Mouse (Mus musculus) ovary, postnatal 10 days (tissue): ENCODE results near the gene Gm10803.
"Not testable (repeated sequence)": the region's sequence is repeated elsewhere in the genome, so short reads cannot be mapped to it uniquely, and the experiment has no call there.

Experiments used
- DNase-seq: peaks from one replicate; pipeline ENCODE4 v3.0.0; 2022; ENCODE audit warnings: low spot score

The Gm10803 gene

GRCm38 (mm10) chr2:93560268-93560667 is at the start of gene Gm10803:
Gm10803 (plus strand) TSS chr2:93560568.
- not testable (repeated sequence) for DNase-seq

DNA sequence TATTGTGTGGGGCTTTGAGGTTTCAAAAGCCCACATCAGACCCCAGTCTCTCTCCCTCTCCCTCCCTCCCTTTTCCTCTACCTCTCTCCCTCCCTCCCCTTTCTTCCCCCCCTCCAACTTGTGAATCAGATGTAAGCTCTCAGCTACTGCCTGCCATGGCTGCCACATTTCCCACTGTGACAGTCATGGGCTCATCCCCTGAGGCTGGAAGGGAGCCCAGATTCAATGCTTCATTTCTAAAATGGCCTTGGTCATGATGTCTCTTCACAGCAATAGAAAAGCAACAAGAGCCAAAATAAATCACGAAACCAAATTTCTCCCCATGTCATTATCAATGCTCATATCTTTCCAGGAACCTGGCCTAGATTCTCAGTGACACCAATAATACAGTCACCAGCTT is 49.5 kb upstream of the Gm10803 start:
- DNase-seq = no peak

DNA sequence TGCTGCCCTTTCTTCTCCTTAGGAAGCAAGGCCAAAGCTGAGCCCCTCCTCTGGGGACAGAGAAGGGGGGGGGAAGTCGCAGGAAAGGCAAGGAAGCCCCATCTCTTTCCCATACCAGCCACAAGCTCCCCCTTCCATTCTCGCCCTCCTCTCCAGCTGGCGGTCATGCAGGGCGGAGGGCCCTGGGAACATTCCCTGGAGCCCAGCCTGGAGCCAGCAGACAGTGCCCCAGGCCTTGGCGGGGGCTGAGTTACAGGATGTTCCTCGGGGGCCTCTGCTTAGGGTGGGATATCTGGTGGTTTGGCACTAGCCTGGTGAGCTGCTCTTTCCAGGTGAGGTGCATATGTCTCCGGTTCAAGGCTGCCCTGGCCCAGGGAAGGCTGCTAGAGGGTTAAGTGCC is 48.2 kb upstream of the Gm10803 start:
- DNase-seq = no peak

- no peak for DNase-seq
These were observed 45.1 kb upstream of the Gm10803 start for GRCm38 (mm10) chr2:93515246-93515645.

DNA sequence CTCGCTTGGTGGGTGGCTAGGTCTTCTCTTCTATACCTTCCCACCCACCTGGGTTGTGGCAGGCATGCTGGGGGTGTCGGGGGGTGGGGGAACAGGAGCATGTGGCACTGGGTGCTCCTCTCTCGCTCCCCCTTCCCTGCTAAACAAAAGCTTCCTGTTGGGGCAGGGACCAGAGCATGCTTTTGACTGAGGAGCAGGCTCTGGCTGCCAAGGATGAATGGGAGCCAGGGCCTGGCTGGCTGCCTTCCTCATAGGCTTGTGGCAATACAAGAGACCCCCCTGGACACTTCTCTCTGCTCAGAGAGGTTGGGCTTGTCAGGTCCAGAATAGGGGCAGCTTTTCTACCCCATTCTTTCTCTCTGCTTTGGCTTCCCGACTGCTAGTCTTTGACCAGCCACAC is 39.3 kb upstream of the Gm10803 start:
- DNase-seq = no peak

GRCm38 (mm10) chr2:93521571-93521970 is 38.8 kb upstream of the Gm10803 start:
- DNase-seq = no peak

GRCm38 (mm10) chr2:93522005-93522404 is 38.4 kb upstream of the Gm10803 start:
- DNase-seq = no peak

DNA sequence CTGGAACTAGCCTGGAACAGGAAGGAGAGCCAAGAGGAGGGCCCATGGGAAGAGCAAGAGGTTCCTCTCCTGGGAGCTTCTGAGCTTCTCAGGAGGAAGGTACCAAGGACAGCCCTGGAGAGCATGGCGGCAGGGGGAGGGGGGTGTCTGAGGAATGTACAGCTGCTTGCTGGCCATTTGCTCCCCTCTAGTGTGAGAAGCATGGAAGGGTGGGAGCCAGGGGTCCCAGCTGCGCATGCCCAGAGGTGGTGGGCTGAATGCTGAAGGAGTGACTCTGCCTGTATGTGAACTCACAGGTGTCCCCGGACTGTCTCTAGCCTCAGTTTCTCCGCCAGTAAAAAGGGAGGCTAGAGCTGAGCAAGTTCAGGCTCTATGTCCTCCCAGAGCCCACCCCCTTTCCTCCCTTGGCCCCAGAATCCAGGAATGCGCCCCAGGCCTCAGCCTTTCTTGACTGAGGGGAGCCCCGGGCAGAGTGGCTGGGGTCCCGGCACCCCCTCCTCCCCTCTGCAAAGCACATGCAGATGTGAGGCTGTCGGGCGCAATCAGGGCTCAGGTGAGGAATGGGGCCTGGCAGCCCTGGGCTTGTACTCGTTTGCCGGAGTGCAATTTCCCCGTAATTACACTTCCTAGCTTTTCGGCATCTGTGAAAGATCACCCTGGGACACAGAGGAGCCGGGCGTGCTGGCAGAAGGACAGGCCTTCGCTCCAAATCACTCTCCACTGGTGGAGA is 35.2 kb upstream of the Gm10803 start:
- DNase-seq = no peak

DNA sequence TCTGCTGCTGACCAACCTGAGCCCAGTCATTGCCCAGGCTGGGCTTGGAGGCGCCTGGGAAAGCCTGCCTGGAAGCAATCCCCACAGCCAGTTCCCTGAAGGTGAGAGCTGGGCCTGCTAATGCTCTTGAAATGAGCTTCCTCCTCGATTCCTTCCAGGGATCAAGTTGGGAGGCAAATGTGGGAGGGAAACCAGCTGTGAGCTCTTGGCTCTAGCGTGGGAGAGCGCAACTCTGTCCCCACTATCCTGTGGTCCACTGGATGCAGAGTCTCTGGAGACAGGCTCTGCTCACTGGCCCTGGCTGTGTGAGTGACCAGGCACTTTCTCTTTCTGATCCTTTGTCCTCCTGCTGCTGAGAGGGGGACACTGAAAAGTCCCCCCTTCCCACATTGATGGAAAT is 30.8 kb upstream of the Gm10803 start:
- no peak for DNase-seq

- DNase-seq = no peak
These were observed 26.5 kb upstream of the Gm10803 start for GRCm38 (mm10) chr2:93533891-93534290.

- no peak for DNase-seq
These were observed 22.9 kb upstream of the Gm10803 start for GRCm38 (mm10) chr2:93537385-93537967.

GRCm38 (mm10) chr2:93538140-93538539 is 22.2 kb upstream of the Gm10803 start:
- DNase-seq = no peak

DNA sequence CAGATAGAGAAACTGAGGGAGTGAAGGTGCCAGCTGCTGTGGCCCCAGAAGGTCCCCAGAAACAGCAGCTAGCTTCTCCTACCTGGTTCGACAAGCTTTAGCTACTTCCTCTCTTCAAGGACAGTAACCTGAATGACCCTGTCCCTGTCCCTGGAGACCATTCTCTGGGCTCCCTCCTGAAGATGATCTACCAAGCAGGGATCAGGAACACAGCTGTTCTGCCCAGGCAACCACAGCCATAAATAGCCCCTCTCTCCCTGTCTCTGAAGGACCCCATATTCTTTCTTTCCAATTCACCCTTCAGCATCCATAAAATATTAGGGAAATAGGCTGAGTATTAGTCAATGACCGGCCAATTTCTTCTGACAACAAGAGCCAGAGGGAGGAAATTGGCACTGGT is 18.6 kb upstream of the Gm10803 start:
- DNase-seq = no peak

GRCm38 (mm10) chr2:93552676-93553521 is 7.5 kb upstream of the Gm10803 start:
- no peak for DNase-seq

GRCm38 (mm10) chr2:93553905-93554304 is 6.5 kb upstream of the Gm10803 start:
- DNase-seq = no peak

- no peak for DNase-seq
These were observed 5.3 kb downstream of the Gm10803 start for GRCm38 (mm10) chr2:93565647-93566046.

- DNase-seq = no peak
These were observed 7.3 kb downstream of the Gm10803 start for GRCm38 (mm10) chr2:93567675-93568074.

DNA sequence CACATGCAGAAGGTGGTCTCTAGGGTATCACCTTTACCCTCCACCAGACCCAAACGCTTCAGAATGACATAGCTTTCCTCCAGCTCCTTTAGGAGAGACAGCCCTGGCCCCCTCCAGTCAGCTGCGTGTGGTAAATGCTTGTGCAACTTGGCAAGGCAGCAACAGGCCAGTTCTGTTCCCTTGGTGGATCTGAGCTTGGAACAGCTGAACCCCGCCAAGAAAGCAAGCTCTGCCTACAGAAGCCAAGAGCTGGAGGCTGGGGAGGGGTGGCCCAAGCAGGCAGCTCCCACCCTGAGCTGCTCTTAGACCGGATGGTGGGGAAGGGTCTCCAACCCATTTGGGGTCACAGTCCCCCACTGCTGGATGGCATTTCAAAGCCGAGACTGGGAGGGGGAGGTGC is 12.2 kb downstream of the Gm10803 start:
- DNase-seq = no peak

- no peak for DNase-seq
These were observed 20.9 kb downstream of the Gm10803 start for GRCm38 (mm10) chr2:93581271-93581670.

DNA sequence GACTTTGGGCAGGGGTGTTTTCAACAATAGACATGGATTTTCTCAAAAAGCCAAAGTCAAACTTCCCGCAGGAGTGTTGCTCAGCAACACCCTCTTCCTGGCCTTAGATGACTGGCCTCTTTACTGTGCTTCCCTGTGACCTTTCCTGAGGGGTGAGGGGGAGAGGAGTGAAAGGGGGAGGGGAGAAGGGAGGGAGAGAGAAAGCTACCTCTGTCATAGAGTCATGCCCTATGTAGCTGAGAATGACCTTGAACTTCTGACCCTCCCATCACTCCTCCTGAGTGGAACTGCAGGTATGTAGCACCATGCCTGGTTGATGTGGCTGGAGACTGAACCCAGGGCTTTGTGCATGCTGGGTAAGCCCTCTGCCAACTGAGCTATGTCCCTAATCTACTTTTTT is 25.5 kb downstream of the Gm10803 start:
- no peak for DNase-seq

- DNase-seq = no peak
These were observed 27.1 kb downstream of the Gm10803 start for GRCm38 (mm10) chr2:93587446-93587845.

- DNase-seq = no peak
These were observed 29.5 kb downstream of the Gm10803 start for GRCm38 (mm10) chr2:93589875-93590274.

GRCm38 (mm10) chr2:93591706-93592105 is 31.3 kb downstream of the Gm10803 start:
- DNase-seq = no peak
